Mouse (Mus musculus) retina, postnatal 1 day (tissue): ENCODE measurements around the gene Pilra.

Experiments
- DNase-seq: peaks from one replicate; pipeline ENCODE4 v3.0.0-alpha.2; 2012

Pilra gene

DNA sequence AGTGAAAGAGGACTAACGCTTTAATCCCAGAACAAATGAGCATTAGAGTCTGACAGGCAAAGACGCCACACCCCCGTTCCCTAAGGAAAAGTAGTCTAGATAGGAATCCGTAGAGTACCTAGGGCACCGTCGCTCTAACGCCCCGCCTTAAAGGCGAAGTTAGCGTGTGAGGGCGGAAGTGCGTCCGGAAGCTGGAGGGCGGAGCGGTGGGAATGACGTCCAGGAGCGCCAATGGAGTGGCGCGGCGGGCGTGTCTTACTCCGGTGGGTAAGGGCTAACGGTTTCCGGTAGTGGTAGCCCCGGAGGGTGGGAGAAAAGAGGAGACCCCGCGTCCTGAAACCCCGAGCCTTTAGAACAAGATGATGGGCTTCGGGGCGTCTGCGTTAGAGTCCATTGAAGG, 57.4 kb downstream of the Pilra start, which contains the start of gene Ppp1r35:
Gene Ppp1r35, plus strand, starts transcription at position 215 of the 400 bp plus-strand sequence.
- DNase-seq: peak; percentile 98

DNA sequence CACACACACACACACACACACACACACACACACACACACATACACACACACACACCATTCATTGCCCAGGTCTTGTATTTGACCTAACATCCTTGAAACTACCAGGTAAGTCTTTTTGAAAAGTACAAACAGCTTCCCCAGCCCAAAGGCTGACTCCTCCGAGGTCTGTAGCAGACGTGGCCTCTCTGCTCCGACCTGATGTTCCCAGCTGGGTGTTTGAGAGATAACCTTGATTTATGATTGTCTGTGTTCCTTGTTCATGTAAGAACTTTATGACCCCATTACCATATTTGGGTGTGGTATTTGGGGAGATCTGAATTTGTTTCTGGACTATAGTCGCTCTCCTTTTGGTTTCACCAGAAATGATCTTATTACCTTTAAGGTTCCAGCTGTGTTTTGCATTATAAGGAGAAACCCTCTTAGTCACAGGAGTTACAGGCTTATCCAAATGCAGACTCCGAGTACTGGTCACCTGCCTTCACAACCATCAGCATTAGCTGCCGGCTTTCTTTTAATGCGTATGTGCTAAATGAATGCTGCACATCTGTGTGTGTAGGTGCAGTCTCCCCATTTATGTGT, 58.7 kb downstream of the Pilra start:
- no peak for DNase-seq

DNA sequence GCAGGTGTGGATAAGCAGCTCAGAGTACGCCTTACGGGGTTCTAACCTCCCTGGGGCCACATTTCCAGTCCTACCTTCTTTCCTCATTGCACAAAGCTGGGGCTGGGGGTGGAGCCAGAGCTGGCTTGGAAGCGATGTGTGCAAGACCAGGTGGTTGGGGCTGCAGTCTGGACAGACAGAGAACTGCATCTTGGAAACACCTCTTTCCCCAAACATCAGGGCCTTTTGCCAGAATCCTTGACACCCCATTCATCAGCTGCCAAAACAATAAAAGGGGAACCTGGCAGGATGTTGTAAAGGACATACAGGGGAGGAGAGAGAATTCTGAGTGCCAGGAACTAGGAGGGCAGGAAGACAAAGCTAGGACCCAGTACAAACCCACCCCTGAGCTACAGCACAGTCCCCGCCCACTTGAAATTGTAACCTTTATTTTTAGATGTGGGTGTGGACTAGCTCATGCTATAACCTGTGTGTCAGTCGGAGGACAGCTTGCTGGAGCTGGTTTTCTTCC, 59.6 kb downstream of the Pilra start:
- no peak for DNase-seq

DNA sequence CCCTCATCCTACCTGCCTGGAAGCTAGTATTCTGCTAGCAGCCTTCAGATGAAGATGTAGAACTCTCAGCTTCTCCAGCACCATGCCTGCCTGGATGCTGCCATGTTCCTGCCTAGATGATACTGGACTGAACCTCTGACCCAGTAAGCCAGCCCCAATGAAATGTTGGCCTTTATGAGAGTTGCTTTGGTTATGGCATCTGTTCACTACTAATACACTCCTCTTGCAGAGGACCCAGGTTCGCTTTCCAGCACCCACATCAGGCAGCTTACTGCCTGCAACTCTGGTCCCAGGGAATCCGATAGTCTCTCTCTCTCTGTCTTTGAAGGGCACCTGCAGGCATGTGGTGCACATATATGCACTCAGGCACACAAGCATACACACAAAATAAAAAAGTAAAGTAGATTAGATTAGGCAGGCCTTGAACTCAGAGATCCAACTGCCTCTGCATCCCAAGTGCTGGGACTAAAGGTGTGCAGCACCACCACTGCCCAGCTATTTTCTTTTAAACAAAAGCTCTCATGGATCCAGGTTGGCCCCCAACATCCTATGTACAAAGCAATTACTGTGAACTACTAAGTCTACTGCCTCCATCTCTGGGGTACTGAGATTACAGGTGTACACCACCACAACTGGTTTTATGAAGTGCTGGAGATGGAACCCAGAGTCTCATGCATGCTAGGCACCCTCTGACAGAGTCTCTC, 60.3 kb downstream of the Pilra start:
- no peak for DNase-seq

DNA sequence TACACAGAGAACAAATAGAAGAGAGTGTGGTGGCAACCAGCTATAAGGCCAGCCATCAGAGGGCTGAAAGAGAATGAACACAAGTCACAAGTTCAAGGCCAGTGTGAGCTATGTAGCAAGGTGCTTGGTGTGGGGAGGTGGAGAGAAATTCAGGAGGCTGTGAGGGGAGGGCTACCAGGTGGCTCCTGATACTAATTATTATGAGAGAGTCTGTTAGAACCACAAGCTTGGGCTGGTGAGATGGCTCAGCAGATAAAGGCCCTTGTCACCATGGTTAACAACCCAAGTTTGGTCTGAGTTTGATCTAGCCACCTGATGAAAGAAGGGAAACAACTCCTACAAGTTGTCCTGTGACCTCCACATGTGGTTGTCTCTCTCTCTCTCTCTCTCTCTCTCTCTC, 63.3 kb downstream of the Pilra start:
- no peak for DNase-seq
